Mouse (Mus musculus): ENCODE results near the gene Col28a1.

DNA sequence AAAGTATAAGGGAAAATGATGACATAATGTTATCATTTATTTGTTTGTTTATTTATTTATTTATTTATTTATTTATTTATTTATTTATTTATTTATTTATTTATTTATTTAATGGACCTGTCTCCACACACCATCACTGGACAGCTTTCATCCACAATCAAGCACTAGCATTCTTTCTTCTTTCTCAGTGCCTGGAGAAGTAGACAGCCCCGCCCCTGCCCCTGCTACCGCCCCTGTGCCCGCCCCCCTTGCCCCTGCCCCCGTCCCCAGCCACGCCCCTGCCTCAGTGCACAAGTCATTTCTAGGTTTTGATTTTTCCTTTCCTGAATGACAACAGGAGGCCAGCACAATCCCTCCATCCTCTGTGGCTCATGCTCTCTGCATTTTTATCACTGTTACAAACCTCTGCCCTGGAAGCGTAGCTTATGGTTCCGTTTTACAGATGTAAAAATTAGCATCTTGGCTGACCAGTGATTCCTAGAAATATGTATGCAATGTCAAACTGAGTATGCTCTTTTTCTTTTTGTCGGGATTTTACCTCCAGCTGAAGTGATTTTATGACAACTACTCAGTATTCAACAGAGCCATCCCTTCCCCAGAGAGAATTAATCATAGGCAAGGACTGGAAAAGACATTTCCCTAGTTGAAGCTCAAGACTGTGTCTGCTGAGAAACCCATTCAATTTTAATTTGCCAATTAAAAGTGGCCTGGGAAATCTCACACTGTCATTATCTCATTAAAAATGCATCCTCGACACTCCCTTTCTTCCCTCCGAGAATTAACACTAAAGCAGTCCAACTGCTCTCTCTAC is 39.7 kb downstream of the Col28a1 start:
- TF ChIP-seq CTCF (IDR thresholded peaks at IDR 0.05; ENCODE audit: insufficient read depth, low read depth, low read length), result no peak
- no peak for TF ChIP-seq POLR2A (IDR thresholded peaks at IDR 0.05; ENCODE audit: insufficient read depth, low read depth, low read length)
